Mouse (Mus musculus) mature B cell (primary cell): ENCODE measurements around the gene Naa40.

Experiments
- in situ Hi-C: fragments of 300-500 bp; cut with MboI; formaldehyde crosslinking; loops from 2 replicates; pipeline ENCODE4 v1.14.3; 2019

Naa40 gene

DNA sequence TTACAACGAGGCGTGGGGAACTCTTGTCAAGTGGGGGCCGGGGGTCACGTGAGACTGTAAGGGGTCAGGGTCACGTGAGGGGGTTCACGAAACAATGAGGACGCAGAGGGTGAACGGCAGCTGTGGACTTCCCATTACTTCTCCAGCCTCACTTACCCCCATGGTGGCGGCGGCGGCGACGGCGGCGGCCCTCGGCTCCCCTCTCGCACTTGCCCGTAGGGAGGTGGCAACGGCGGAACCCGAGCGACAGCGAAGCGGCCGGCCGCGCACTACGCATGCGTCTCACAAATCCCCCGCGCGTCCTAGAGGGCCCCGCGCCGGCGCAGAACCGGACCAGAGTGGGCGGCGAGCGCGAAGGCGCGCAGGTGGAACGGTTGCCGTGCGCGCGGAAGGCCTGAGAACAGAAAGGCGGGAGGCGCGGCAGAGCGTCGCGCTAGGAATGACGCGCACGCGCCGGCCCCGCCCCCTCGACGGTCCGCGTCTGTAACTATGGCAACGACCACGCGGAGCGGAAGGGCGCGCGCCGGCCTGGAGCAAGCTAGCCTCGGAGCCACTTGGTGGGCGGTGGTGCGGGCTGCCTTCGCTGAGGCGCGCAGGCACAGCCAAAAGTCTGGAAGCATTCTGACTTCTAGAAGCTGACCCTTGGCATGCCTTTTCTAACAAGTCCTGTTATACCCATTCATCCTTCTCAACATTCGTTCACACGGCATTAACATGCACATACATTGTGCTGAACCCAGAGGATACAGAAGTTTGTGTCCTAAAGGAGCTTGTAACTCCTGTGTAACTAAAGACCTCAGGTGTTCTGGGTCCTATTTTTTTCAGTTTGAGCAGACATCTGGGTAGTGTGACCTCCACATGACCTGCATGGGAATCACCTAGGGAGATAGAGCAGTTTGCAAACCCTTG, at the start of gene Naa40:
Gene Naa40 (minus strand): TSS at position 402 of the 909 bp plus-strand sequence.
- in situ Hi-C loops, result no loop called here

- in situ Hi-C loops, result no loop called here
Observed at GRCm38 (mm10) chr19:7289767-7290166, 48.8 kb upstream of the Naa40 start.

DNA sequence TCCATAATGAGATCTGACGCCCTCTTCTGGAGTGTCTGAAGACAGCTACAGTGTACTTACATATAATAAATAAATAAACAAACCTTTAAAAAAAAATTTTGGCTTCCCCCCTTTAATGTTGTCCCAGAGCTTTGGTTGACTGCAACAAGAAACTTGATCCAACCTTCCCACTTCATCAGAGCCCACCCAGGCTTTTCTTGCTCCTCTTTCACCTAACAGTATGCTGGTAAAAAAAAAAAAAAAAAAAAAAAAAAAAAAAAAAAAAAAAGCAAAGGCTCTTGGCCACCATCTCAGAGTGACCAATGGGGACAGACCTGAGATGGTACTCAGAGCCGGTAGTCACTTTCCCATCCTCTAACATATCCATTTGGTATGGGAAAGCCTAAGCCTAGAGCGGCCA, 47.3 kb upstream of the Naa40 start:
- in situ Hi-C loops, result no loop called here

DNA sequence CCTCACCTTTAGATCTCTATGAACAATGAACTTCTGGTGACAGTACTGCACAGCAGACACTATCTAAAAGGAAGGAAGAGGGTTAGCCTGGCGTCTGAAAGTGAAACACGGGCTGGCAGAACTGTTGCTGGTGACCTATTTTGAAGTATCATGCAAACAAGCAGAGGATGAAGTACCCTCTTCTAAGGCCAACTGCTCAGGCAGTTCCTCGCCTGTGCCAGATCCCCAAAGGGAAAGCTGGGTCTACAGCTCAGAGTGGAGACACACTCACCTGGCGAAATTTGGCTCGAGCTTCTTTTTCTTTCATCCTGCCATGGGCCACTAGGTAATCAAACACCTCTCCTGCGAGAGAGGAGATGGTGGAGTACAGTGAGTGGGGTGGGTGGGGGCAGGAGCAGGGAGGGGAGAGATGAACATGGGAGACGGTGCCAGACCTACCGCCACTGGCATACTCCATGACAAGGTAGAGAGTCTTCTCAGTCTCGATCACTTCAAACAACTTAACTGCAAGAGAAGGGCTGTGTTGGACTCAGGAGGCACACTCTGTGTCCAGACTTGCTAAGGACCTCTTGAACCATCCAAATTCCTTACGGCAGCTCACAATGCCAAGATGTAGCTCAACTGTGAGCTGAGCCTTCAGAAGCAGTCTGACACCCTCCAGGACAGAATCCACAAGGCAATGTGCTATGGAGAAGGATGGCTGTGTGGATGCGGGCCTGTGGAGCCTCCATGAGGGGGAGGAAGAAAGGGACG, 45.8 kb upstream of the Naa40 start:
- in situ Hi-C loops, result no loop called here

DNA sequence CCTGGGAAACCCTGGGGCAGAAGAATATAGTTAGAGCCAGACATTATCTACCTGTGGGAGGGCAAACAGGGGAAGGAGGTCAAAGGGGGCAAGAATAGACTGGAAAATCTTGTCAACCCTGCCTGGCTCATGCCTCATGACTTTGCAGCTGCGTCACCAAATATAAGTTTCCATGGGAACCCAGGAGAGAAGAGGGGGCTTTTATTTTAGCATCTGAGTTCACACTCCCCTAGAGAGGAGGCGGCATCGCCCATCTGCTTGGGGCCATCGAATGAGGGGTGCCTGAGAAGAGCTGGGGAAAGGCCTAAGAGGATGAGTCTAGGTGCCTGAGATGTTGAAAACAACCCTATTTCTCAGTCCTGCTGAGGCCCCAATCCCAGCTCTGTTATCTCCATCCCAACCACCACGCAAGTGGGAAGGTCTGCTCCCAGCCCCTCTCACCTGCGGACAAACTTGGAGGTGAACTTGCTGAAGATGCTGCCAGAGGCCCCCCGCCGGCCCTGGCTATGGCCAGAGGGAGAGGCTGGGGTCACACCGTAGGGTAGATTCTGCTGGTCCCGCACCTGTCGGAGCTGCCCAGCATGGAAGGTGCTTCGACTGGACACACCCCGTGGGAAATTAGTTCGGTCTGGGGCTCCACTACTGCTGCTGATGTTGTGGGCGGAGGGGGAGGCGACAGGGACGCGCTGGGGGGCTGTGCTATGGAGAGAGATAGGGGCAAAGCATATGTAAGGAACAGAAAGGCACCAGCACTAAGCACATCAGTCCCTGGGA, 39.8 kb upstream of the Naa40 start:
- in situ Hi-C loops, result no loop called here

GRCm38 (mm10) chr19:7279114-7279513, 38.1 kb upstream of the Naa40 start:
- in situ Hi-C loops, result no loop called here

DNA sequence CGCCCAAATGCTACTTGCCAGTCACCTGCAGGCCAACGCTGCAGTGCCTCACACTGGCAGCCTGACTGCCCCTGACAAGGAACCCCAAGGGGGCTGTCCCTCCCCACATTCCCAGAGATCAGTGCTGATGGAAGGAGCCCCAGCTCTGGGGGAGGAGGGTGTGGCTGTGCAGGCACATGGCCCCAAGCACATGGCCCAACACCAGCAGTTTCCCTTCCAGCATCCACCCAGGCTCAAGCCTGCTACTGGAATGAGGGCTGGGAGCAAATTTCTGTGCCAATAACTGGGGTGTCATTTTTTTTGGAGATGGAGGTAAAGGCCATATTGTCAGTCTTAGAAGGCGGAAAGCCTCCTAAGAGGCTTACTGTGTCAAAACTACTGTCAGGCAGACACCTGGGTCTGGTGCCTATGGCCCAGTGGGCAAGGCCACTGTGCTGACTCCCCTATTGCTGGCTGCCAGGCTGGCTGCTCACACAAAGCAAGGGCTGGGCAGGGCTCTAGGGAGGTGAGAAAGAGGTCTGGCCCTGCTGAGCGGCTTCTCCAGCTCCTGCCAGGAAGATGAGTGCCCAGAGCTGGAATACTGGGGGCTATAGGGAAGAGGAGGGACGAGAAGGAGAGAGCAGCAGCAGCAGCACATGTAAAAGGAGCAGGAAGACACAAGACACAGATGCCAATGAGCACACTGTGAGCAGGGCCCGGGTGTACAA, 37.4 kb upstream of the Naa40 start:
- in situ Hi-C loops, result no loop called here

GRCm38 (mm10) chr19:7276796-7277195, 35.8 kb upstream of the Naa40 start:
- in situ Hi-C loops, result no loop called here

GRCm38 (mm10) chr19:7276053-7276659, 35.2 kb upstream of the Naa40 start:
- in situ Hi-C loops, result no loop called here

DNA sequence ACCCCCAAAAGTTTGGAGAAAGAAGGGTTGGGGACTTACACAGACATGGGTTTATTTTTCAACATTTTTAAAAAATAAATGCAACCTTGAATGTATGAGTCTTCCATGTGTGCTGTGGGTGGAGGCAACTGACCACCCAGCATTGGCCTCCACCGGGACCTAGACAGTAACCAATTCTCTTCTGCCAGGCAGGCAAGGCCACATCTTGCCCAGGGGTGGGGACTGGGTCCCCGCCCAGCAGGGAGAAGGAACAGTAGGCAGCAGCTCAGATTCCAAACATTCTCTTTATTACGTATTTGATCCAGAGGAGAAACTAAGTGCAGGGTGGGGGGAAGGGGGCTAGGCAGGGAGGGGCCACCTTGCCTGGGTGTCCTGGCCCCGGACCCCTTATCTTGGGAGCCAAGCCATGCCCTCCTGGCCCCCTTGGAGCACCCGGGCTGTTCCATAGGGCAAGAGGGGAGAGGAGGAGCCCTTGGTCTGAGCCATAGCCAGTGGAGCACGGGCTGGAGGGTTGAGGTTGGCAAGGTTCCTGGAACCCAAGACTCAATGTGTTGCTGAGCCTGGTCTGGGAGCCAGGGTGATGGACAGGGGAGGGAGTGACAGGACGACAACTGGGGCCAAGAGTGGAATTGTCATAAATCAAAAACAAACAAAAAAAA, 34.3 kb upstream of the Naa40 start:
- in situ Hi-C loops, result no loop called here

GRCm38 (mm10) chr19:7274326-7274990, 33.5 kb upstream of the Naa40 start:
- in situ Hi-C loops, result no loop called here

DNA sequence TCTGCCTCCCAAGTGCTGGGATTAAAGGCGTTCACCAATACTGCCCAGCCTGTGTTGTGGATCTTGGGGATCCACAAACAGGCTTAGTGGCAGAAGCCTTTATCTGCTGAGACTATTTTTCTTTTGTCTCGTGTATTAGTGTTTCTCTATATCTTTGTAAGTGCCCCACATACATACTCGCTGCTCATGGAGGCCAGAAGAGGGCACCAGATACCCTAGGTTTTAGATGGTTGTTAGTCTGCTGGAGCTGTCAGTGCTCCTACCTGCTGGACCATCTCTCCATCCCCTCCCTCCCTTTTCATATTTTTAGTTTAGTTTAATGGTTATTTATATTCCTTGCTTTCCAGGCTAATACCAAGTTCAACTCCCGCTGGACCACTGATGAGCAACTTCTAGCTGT, 32.5 kb upstream of the Naa40 start:
- in situ Hi-C loops, result no loop called here

GRCm38 (mm10) chr19:7269290-7270044, 28.5 kb upstream of the Naa40 start:
- in situ Hi-C loops, result loop anchor here (5.0 to 10.0 kb wide), 2 partner anchors 78 to 145 kb away; partner anchors contain the start of gene 2700081O15Rik

DNA sequence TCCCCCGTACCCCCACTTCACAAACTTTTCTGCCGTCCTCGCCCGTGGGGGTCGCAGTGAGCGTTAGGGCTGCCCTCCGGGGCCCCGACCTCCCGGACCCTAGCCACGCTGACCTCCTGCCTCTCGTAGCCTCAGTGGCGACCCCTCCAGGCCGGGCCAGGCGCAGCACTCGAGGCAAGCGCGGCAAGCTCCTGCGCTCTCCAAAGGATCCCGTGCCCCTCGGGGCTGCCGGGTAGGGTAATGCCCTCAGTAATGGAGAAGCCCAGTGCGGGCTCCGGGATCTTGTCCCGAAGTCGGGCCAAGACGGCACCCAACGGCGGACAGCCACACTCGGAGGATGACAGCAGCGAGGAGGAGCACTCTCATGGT, 27.7 kb upstream of the Naa40 start:
- in situ Hi-C loops, result loop anchor here (5.0 to 10.0 kb wide), 2 partner anchors 79 to 146 kb away; partner anchors contain the start of gene 2700081O15Rik

DNA sequence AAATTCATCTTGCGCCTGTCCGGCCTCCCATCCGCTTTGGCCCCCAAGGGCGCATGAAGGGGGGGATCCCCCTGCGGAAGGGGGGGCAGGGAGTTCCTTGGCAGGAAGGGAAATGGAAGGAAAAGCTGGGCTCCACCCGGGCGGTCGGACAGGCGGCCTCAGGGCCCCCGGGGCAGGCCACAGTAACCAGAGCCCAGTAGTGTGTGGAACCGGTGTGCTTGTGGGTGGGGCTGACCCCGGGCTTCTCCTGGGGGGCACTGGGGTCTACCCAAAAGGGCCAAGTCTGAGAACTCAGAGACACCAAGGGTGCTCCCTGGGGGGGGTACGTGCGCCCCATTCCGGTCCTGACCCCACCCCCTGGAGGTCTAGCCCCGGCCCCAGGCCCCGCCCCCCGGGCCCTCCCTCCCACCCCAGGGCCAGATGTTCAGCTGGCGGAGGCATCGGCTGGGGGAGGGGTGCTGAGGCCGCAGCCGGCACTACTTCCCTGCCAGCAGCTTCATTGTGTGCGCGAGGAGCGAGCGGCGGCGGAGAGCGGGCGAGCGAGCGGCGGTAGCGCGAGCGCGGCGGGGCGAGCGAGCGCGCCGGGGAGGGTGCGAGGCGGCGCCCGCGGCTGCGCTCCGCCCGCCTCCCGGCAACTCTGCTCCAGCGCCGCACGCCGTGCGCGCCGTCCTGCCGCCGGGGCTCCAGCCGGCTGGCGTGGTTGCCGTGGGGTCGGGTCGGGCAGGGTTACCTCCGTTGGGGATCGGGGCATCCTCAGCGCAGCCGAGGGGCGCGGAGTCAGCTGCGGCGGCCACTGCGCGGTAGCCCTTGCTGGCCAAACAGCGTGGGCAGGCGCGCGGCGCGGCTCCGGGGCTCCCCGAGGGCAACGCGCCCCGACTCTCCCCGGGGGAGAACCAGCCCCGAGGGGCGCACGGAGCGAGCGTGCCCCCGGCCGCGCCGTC, 27.1 kb upstream of the Naa40 start:
- in situ Hi-C loops, result loop anchor here (5.0 to 10.0 kb wide), 2 partner anchors 79 to 147 kb away; partner anchors contain the start of gene 2700081O15Rik

DNA sequence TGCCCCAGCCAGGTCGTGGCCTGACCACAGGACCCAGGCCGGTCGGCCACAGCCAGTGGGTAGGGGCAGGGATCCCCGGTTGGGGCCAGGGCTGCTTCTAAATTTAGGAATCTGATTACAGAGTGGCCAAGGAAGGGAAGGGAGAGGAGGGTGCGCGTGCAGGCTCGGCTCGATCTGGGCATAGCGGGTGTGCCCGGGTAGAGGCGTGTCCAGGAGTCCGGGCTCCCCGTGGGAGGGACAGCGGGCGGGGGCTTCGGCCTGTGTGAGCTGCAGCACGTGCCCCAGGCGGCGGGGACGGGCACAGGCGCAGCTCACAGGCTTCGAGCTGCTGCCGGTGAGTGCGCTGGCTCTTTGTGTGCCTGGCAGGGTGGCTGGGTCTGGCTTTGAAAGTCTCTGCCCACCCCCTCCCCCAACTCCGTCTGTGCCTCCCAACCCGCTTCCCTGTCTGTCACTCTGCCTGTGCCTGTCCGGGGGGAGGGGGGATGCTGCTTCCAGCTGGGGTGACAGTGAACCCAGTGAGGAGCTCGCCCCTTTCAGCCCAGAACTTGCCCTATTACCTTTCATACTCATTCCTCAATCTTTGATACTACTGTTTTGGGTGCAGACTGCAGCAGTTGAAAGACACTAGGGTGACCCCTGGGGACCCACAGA, 26.2 kb upstream of the Naa40 start, which contains the start of gene Rcor2:
Gene Rcor2 (plus strand): TSS at position 235 of the 651 bp plus-strand sequence.
- in situ Hi-C loops, result loop anchor here (5.0 to 10.0 kb wide), 2 partner anchors 80 to 148 kb away; partner anchors contain the start of gene 2700081O15Rik

DNA sequence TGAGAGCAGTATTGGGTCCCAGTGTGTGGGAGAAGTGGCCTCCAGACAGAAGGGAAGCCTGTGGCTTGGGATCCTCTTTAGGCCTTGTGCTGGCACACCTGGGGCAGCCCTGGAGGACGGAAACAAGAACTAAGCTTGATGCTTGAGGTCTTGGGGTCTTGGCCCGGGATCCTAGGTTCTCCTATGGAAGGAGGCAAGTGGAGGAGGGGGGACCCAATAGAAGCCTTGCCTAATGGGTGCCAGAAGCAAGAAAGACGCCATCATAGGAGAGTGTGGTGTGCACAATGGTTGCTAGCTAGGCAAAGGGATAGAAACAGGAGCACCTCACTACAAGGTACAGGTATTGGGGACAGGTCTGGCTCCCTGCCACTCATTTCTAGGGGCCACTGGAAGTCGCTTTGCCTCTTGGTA, 25.4 kb upstream of the Naa40 start:
- in situ Hi-C loops, result loop anchor here (5.0 to 10.0 kb wide), 2 partner anchors 81 to 148 kb away; partner anchors contain the start of gene 2700081O15Rik
